Comparison of ENCODE assay signal across 18 mouse cellular contexts in the genomic region with DNA sequence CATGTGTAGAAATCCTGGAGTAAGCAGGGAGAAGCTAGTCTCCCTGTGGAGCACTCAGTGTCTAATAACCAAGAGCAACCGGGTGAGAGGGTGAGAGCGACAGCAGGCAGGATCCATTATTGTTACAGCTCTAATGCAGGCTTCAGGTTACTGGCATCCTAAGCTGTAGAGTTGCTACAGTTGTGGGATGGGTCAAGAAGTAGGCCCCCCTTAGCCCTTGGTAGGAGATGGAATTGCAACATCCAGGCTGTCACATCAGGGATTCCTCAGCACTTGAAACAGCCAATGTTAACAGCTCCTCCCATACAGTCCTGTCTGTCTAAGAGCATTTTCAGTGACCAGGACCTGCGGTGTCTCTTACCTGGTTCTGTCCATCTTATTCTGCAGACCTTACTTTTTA. TPM values are rescaled to one million over a fixed set of nuclear protein-coding genes. Genes with fewer than 3 reads are reported as not detected.
DNase-seq lines count a peak whose midpoint lies in the region; ATAC-seq and TF ChIP-seq lines count a peak whose summit lies in the region.
"Had no signal": no experiment of that assay in that cellular context is flagged by ENCODE, and none has a peak within 500 bp of the region (broad histone marks: within the 10 kb centered on the region; RNA-seq: fewer than 3 reads in every experiment).

No protein-coding gene starts in this region.

- H3K4me3 ChIP-seq in limb, embryonic 13.5 days = no peak overlapping the region
- no peak overlapping the region for H3K4me3 ChIP-seq in limb, embryonic 10.5 days
- H3K4me3 ChIP-seq in midbrain, embryonic 16.5 days (ENCODE audit: low read depth, low read length) = no peak overlapping the region
- no peak overlapping the region for H3K4me3 ChIP-seq in cerebellum, adult 2 months (replicated peaks; ENCODE audit: insufficient read depth, low read depth, low read length)
- H3K4me3 ChIP-seq: forebrain, embryonic 10.5 days; hindbrain, embryonic 13.5 days; midbrain, embryonic 15.5 days had no signal

- H3K4me1 ChIP-seq in limb, embryonic 13.5 days = peaks cover 5% of the 10 kb centered on the region
- H3K4me1 ChIP-seq in limb, embryonic 10.5 days = peaks cover 8% of the 10 kb centered on the region
- peaks cover 5% of the 10 kb centered on the region for H3K4me1 ChIP-seq in midbrain, embryonic 16.5 days (ENCODE audit: control insufficient read depth, insufficient read depth, low read length)
- H3K4me1 ChIP-seq in cerebellum, adult 2 months (ENCODE audit: control insufficient read depth, insufficient read depth, low read length) = peaks cover 5% of the 10 kb centered on the region; the same call in 1 of the 2 replicates

- H3K36me3 ChIP-seq in limb, embryonic 13.5 days = no peaks in the 10 kb centered on the region
- no peaks in the 10 kb centered on the region for H3K36me3 ChIP-seq in limb, embryonic 10.5 days
- H3K36me3 ChIP-seq in midbrain, embryonic 16.5 days (ENCODE audit: control insufficient read depth, insufficient read depth, low read length) = no peaks in the 10 kb centered on the region
- H3K36me3 ChIP-seq: forebrain, embryonic 10.5 days; G1E; hindbrain, embryonic 13.5 days; midbrain, embryonic 15.5 days had no signal

- no peaks in the 10 kb centered on the region for H3K9me3 ChIP-seq in limb, embryonic 13.5 days
- H3K9me3 ChIP-seq in limb, embryonic 10.5 days (replicated peaks) = no peaks in the 10 kb centered on the region
- H3K9me3 ChIP-seq in midbrain, embryonic 16.5 days (replicated peaks; ENCODE audit: control insufficient read depth, low read length, poor library complexity, severe bottlenecking) = no peaks in the 10 kb centered on the region
- H3K9me3 ChIP-seq: forebrain, embryonic 10.5 days; G1E; hindbrain, embryonic 13.5 days; midbrain, embryonic 15.5 days had no signal

- H3K4me2 ChIP-seq in limb, embryonic 13.5 days (replicated peaks) = no peak overlapping the region
- H3K4me2 ChIP-seq in midbrain, embryonic 16.5 days (ENCODE audit: low read length) = no peak overlapping the region
- H3K4me2 ChIP-seq: hindbrain, embryonic 13.5 days; midbrain, embryonic 15.5 days had no signal

- no peak overlapping the region for H3K27ac ChIP-seq in limb, embryonic 13.5 days
- no peak overlapping the region for H3K27ac ChIP-seq in limb, embryonic 10.5 days
- no peak overlapping the region for H3K27ac ChIP-seq in midbrain, embryonic 16.5 days (ENCODE audit: low read length)
- H3K27ac ChIP-seq in cerebellum, adult 2 months (ENCODE audit: insufficient read depth, low read length) = no peak overlapping the region
- H3K27ac ChIP-seq: forebrain, embryonic 10.5 days; hindbrain, embryonic 13.5 days; midbrain, embryonic 15.5 days had no signal

- H3K27me3 ChIP-seq in limb, embryonic 13.5 days = no peaks in the 10 kb centered on the region
- H3K27me3 ChIP-seq in limb, embryonic 10.5 days (ENCODE audit: low read depth, poor library complexity, severe bottlenecking) = no peaks in the 10 kb centered on the region
- no peaks in the 10 kb centered on the region for H3K27me3 ChIP-seq in midbrain, embryonic 16.5 days (ENCODE audit: control insufficient read depth, insufficient read depth, low read depth, low read length)
- no peaks in the 10 kb centered on the region for H3K27me3 ChIP-seq in cerebellum, adult 2 months (ENCODE audit: control insufficient read depth, insufficient read depth, low read length)
- H3K27me3 ChIP-seq: hindbrain, embryonic 13.5 days; midbrain, embryonic 15.5 days had no signal

- TF ChIP-seq POLR2A in cerebellum, adult 2 months (IDR thresholded peaks at IDR 0.05; ENCODE audit: borderline replicate concordance, insufficient read depth, low read length) = no peak

- peak; percentile 10 for DNase-seq in adrenal gland, postnatal 10 days
- DNase-seq in adrenal gland, postnatal 4 days (ENCODE audit: low spot score in 2 of 2) = no peak
- DNase-seq in limb, embryonic 10.5 days (ENCODE audit: low spot score) = no peak
- peak; percentile 18 for DNase-seq in embryo, embryonic 9.5 days (ENCODE audit: extremely low spot score)
- peak; percentile 13 to 50 for DNase-seq in lung, postnatal 4 days
- DNase-seq in cerebellum, adult 2 months = no peak
- DNase-seq: left cerebral cortex, postnatal 4 days; thymus, adult 2 months had no signal

- WGBS in limb, embryonic 13.5 days = 13% methylated on average over 3 of the region's 3 CpGs
- 23% methylated on average over 3 of the region's 3 CpGs for WGBS in limb, embryonic 10.5 days
- WGBS in midbrain, embryonic 16.5 days = 34% methylated on average over 3 of the region's 3 CpGs
- 41% methylated on average over 3 of the region's 3 CpGs for WGBS in cerebellum, adult 2 months

- H3K9ac ChIP-seq in limb, embryonic 13.5 days = 0 out of 2 replicates have a peak overlapping the region, but pooled peaks have one; percentile 1
- no peak overlapping the region for H3K9ac ChIP-seq in midbrain, embryonic 16.5 days (ENCODE audit: low read depth, low read length)
- H3K9ac ChIP-seq: hindbrain, embryonic 13.5 days; liver, postnatal 0 days; midbrain, embryonic 15.5 days had no signal

- no peak for ATAC-seq in limb, embryonic 13.5 days (ENCODE audit: low FRiP score, low read depth)
- no peak for ATAC-seq in midbrain, embryonic 16.5 days
- ATAC-seq: midbrain, embryonic 15.5 days had no signal

- no peak for TF ChIP-seq CTCF in cerebellum, adult 2 months (IDR thresholded peaks at IDR 0.05; ENCODE audit: borderline replicate concordance, insufficient read depth, low read depth, low read length)

RNA-seq across cellular contexts. Expression of a gene that starts 5.0 kb away (rescaled TPM):
- total RNA-seq in adrenal gland, postnatal 10 days (2021) = 10 to 100 TPM; 35.7 to 35.9 TPM
- total RNA-seq in adrenal gland, postnatal 4 days (2021) = 10 to 100 TPM; 44.8 to 48.8 TPM
- polyA plus RNA-seq in limb, embryonic 13.5 days (2015; fragmentation: Nextera tagmentation; extraction: Ambion mirVana) = 47.2 and 51.6 TPM in 2 replicates
- 53.6 and 60.0 TPM in 2 replicates for polyA plus RNA-seq in limb, embryonic 10.5 days (2016; fragmentation: Nextera tagmentation; extraction: Ambion mirVana)
- 58.0 and 58.2 TPM in 2 replicates for polyA plus RNA-seq in midbrain, embryonic 16.5 days (2015; fragmentation: Nextera tagmentation; extraction: Ambion mirVana)
- 34.4 and 38.3 TPM in 2 replicates for polyA plus RNA-seq in cerebellum, adult 2 months (2012; rRNA removed)

RNA-seq across cellular contexts. Expression of a gene that starts 5.1 kb away (rescaled TPM):
- total RNA-seq in adrenal gland, postnatal 10 days (2021) = not detected
- total RNA-seq in adrenal gland, postnatal 4 days (2021) = not detected
- not detected in 2 replicates for polyA plus RNA-seq in limb, embryonic 13.5 days (2015; fragmentation: Nextera tagmentation; extraction: Ambion mirVana)
- not detected in 2 replicates for polyA plus RNA-seq in limb, embryonic 10.5 days (2016; fragmentation: Nextera tagmentation; extraction: Ambion mirVana)
- polyA plus RNA-seq in midbrain, embryonic 16.5 days (2015; fragmentation: Nextera tagmentation; extraction: Ambion mirVana) = 0.10 and 0.11 TPM in 2 replicates
- polyA plus RNA-seq in cerebellum, adult 2 months (2012; rRNA removed) = 0.05 TPM in 1 of 2 replicates, not detected in the other
- total RNA-seq: adrenal gland, adult 18-20 months; common myeloid progenitor, adult 5-6 weeks; left cerebral cortex, postnatal 4 days had no signal
- polyA plus RNA-seq: forebrain, embryonic 10.5 days; G1E; kidney, embryonic 14.5 days; liver, postnatal 0 days; thymus, adult 2 months had no signal

RNA-seq across cellular contexts. Expression of a gene that starts 8.7 kb away (rescaled TPM):
- total RNA-seq in adrenal gland, postnatal 10 days (2021) = 10 to 100 TPM; 39.0 to 39.8 TPM
- total RNA-seq in adrenal gland, postnatal 4 days (2021) = 10 to 100 TPM; 44.1 to 45.0 TPM
- polyA plus RNA-seq in limb, embryonic 13.5 days (2015; fragmentation: Nextera tagmentation; extraction: Ambion mirVana) = 35.2 and 37.4 TPM in 2 replicates
- 16.7 and 20.9 TPM in 2 replicates for polyA plus RNA-seq in limb, embryonic 10.5 days (2016; fragmentation: Nextera tagmentation; extraction: Ambion mirVana)
- polyA plus RNA-seq in midbrain, embryonic 16.5 days (2015; fragmentation: Nextera tagmentation; extraction: Ambion mirVana) = 62.9 and 66.9 TPM in 2 replicates
- polyA plus RNA-seq in cerebellum, adult 2 months (2012; rRNA removed) = 86.0 and 90.5 TPM in 2 replicates

RNA-seq across cellular contexts. Expression of a gene that starts 59.4 kb away (rescaled TPM):
- total RNA-seq in adrenal gland, postnatal 10 days (2021) = 1 to 10 TPM; 4.1 to 4.3 TPM
- 1 to 10 TPM; 3.4 to 5.6 TPM for total RNA-seq in adrenal gland, postnatal 4 days (2021)
- 3.2 and 3.8 TPM in 2 replicates for polyA plus RNA-seq in limb, embryonic 13.5 days (2015; fragmentation: Nextera tagmentation; extraction: Ambion mirVana)
- 0.64 and 2.8 TPM in 2 replicates for polyA plus RNA-seq in limb, embryonic 10.5 days (2016; fragmentation: Nextera tagmentation; extraction: Ambion mirVana)
- 45.6 and 51.3 TPM in 2 replicates for polyA plus RNA-seq in midbrain, embryonic 16.5 days (2015; fragmentation: Nextera tagmentation; extraction: Ambion mirVana)
- 22.1 and 24.7 TPM in 2 replicates for polyA plus RNA-seq in cerebellum, adult 2 months (2012; rRNA removed)
- polyA plus RNA-seq: G1E had no signal

Comparison
In these comparisons a context has a peak if more than half of its experiments do, and no peak if none do; other contexts are left out.
1. DNase-seq: peak in adrenal gland, postnatal 10 days (single experiment), embryo, embryonic 9.5 days (single experiment) and lung, postnatal 4 days (2 of 2); none in adrenal gland, postnatal 4 days (0 of 2), limb, embryonic 10.5 days (single experiment) and cerebellum, adult 2 months (0 of 2).